Mouse (Mus musculus) left cerebral cortex, postnatal 25 days (tissue): Measurements from ENCODE around the gene Gm10392. TPM values are rescaled to one million over a fixed set of nuclear protein-coding genes. Genes with fewer than 3 reads are reported as not detected.
"Not testable (repeated sequence)": the region's sequence is repeated elsewhere in the genome, so short reads cannot be mapped to it uniquely, and the experiment has no call there.

Experiments
- DNase-seq, 2 experiments: peaks; one replicate each; pipeline ENCODE4 v3.0.0; 2022; ENCODE audit warnings: low spot score in 2 of 2, mixed read lengths in 1 of 2
- intact Hi-C: fragments of 180-260 bp; cut with DNase I; formaldehyde crosslinking; loops from one replicate; pipeline ENCODE4 v1.15.1; 2025
- total RNA-seq, 2 experiments: library from RNA; stranded (reverse); gene quantifications; 2 replicates each; pipeline ENCODE4 v1.2.3; 2021

The Gm10392 gene
- total RNA-seq = not detected

DNA sequence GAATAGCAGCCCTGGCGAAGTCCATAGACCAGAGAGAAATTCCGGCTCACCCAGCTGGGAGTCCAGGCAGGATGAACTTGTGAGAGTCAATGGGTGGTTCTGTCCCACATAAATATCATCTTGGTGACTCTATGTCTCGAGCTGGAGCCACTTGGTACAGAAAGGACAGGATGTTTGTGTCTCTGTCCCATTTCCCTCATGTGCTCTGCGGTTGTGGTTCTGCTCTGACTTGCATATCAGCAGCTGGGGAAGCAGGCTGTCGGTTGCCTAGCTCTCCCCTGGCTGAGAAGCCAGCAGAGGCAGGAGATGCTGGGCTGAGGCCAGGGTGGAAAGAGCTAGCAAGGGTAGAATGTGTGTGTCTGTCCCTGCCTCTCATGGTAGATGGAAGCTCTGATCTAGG is at the start of gene Gm10392:
Gm10392 (minus strand) TSS at position 156 of the 400 bp plus-strand sequence.
- no peak for DNase-seq
- intact Hi-C loops = loop anchor here (5.0 kb wide), 1 partner anchor 168 kb away; the partner anchor contains the start of gene Nufip2

DNA sequence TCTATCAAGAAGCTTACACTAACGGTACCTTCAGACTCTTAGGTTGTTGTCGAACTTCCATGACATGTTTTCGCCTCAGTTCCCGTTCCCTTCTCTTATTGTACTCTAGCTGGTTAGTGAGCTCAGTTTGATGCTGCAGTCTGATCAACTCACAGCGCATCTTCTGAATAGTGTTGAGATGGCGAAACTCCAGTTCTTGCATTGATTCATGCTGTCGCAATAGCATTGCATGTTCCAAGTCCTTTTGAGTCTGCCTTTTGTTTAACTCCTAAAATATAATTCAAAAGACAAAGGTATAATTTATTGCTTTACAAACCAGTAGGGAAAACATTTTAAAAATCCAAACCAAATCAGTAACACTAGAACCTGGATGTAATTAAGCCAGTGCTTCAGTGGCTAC is 26.3 kb upstream of the Gm10392 start:
- DNase-seq = no peak
- intact Hi-C loops = no loop called here

DNA sequence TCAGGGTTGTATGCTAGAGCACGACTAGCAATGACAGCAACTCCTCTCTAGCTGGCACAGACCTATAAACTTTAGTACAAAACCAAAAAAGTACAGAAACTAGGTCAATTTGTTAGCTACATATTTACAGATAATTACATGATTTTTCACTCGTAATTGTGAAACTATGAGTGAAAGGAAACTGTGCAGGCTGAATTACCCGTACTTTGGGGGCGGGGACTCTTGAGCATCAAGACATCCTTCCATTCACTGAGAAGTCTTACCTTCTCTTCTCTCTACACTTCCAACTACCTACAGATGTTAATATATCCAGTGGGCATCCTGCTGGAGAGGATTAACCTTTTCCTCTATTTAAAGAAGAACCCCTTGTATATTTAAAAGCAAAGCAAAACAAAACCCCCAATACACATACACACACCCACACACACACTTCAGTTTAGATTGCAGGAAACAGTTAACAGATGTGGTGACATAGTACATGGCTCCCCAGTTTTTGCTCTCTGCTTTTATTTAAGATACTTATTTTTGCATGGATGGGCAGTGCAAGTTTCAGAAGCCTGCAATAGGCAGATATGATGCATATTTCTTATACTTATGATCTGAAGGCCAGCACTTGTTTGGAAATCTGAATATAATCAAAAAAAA is 13.3 kb upstream of the Gm10392 start:
- intact Hi-C loops = no loop called here

DNA sequence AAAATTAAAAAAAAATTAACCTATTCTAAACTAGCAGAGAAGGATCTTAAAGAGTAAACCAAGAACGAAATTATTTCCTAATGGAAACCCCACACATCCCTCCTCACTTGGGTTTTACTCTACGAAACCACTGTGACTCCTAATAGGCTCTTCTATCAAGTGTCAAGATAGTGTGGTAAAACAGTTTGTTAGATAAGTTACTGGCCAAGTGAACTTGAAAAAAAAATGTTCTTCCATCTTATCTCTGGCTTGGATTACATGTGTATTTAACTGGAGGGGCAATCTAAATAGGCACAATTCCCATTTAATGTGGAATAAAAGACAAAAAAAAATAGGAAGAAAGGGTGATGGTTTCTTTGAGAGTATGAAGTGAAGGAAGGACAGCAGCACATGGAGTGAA is 11.9 kb upstream of the Gm10392 start:
- intact Hi-C loops = no loop called here
- DNase-seq = no peak

More for the DNA sequence above, 13.3 kb upstream of the Gm10392 start:
- no peak for DNase-seq

DNA sequence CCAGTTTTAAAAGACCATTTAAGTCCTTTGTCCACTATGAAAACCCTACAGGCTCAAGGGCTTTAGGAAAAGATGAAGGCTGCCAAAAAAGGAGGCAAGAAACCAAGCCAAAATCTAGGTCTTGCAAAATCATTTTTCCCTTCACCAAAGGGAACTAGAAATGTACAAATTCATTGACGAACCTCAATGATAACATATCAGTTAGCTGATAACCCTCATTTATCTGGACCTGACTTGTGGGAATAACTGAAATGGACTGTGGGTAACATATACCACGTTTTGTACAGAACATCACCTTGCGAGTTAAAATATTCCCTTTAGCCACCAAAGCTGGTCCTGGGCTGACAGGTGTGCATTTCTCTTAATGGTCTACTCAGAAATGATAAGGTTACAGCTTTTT is 10.6 kb upstream of the Gm10392 start:
- no peak for DNase-seq
- intact Hi-C loops = no loop called here

DNA sequence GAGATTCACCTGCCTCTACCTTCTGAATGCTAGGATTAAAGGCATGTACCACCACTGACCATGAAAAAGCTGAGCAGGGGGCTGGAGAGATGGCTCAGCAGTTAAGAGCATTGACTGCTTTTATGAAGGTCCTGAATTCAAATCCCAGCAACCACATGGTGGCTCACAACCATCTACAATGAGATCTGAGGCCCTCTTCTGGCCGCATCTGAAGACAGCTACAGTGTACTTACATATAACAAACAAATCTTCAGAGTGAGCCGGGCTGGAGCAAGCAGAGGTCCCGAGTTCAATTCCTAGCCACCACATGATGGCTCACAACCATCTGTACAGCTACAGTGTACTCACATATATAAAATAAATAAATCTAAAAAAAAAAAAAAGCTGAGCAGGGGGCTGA is 9.4 kb upstream of the Gm10392 start:
- intact Hi-C loops, DNase-seq: not testable (repeated sequence)

DNA sequence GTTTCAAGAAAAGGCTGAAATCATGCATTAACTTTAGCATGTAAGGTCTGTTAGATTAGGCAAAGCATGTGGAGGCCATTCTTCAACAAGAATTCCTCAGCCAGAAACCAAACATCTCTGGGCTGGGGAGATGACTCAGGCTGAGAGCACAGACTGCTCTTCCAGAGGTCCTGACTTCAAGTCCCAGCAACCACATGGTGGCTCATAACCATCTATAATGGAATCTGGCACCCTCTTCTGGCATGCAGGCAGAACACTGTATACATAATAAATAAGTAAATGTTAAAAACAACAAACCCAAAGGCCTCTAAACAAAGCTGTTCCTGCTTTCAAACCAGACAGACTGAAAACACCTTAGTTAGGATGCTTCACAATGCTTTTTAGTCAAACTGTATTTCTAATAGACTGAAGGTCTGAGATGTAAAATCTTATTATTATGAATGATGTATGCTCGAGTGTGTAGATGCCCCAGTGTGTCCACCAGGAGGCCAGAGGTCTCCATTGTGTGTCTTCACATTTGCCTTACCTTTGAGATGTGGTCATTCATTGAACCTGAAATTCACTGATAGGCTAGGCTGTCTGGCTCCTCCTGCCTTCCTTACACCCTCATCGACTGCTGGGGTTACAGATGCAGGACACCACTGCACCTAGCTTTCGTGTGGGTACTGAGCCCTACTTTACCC is 6.9 kb upstream of the Gm10392 start:
- intact Hi-C loops = no loop called here
- DNase-seq = no peak

DNA sequence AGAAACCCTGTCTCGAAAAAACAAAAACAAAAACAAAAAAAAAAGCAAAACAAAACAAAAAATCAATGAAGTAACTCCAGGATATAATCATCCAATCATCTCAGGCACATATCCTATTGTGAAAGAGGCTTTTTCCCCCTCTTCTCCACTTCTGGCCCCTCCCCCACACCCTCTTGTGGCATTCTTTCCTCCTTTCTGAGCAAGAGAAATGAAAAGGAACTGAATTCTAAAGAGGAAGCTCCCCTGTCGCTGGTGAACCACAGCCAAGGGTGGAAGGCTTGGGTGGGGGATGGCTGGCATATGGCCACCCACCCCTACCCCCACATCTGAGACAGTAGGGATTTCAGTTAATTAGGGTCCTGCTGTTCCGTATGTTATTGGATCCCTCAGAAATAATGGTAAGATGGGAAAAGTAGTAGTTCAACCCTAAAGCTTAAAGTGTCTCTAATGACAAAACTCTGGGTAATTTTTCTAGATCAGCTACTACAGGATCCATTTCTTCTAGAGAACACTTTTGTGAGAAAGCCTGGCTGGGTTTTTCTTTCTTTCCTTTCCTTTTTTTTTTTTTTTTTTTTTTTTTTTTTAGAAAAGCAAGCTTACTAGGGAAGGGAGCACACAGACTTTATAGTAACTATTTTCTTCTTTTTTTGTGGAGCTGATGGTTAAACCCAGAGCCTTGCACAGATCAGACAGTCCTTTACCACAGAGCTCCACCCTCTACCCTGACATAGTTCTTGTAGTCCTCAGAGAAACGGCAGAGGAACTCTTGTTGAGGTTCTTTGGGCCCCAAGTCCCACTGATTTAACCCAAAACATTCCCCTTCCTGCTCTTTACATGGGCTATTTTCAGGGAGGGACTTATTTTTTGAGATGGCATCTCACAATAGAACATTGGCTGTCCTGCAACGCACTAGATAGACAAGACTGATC is 1.9 kb upstream of the Gm10392 start:
- DNase-seq = no peak

DNA sequence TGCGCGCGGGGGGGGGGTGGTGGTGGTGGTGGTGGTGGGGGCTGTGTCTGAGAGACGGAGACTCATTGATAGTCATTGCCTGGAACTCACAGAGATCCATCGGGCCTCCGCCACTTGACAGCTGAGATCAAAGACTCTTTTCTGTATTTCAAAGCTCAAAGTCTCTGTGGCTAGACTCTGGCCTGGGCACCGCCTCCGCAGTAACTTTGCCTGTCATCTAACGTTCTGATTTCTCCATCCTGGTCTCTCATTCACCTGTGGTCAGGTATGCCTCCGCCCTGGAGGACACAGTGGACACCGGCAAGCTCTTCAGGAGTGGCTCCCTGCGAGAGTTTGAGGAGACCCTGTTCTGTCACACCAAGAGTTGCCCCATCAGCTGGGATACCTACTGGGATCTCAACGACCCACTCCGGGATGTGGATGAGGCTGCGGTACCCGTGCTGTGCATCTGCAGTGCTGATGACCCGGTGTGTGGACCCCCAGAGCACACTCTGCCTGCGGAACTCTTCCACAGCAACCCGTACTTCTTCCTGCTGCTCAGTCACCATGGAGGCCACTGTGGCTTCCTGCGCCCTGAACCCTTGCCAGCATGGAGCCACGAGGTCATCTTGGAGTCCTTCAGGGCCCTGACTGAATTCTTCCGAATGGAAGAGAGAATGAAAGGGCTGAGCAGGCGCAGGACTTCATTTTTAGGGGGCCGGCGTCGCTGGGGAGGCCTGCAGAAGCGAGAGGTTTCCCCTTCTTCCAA is 773 bp downstream of the Gm10392 start:
- intact Hi-C loops = loop anchor here (5.0 kb wide), 1 partner anchor 169 kb away; the partner anchor contains the start of gene Nufip2
- no peak for DNase-seq

More for the DNA sequence above, 1.9 kb upstream of the Gm10392 start:
- intact Hi-C loops = no loop called here

DNA sequence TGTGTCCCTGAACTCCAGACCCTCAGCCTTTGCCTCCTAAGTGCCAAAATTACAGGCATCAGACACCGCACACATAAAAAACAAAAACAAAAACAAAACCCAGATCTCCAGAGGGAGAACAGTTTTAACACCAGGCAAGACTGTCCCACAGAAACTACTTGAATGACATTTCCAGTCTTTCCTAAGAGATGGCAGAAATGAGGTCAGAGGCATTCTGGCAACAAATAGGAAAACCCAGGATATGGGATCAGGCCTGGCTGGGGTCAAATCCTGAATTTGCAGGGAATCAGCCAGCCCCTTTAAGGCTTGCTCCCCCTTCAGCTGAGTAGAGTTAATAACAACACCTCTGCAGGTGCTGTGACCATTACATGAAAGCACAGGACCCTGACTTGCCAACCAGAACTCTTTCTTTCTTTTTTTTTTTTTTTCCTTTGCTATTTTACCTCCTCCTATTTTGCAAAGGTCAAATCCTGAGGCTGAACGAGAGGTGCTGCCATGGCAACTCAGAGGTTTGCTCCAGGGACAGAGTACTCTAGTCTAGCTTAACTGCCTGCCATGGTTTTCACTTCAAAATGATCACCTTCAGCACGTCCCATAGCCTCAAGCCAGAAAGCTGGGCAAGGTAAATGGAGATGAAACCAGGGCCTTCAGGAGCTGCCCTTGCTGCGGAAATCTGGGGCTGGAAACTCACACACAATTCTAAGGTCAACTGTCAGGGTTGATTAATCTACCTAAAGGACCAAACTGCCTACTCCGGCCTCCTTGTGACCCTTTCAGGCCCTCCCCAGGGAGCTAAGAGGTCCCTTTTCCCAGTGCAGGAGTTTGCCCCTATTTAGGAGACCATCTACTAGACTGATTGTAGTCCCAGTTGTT is 2.2 kb downstream of the Gm10392 start:
- intact Hi-C loops = loop anchor here (5.0 kb wide), 1 partner anchor 171 kb away; the partner anchor contains the start of gene Nufip2
- no peak for DNase-seq

DNA sequence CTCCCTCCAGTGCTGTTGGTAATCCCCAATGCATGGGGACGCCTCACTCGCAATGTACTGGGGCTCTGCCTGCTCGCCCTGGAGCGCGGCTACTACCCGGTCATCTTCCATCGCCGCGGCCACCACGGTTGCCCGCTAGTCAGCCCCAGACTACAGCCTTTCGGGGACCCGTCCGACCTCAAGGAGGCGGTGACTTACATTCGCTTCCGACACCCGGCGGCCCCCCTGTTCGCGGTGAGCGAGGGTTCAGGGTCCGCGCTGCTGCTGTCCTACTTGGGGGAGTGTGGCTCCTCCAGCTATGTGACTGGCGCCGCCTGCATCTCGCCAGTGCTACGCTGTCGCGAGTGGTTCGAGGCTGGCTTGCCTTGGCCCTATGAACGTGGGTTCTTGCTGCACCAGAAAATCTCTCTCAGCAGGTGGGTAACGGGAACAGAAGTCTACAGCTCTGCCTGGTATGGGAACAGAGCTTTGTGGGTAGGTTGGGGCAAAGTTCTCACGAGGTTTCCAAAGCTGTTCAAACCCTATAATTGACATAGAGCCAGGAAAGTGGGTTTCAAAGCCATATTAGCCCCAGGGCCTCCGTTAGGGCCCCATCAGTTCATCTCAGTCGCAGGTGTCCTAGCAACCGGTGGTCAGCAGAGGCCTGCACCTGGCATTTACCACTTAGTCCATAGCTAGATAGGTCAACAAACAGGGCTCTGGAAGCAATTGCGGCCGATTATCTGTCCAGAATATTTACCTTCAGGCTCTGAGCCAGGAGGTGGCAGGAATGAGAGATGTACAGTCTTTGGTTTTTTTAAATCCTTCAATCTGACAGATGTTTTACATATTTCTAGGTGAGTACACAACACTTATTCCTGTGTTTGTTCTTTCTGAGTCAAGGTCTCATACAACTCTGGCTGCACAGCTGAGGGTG is 3.1 kb downstream of the Gm10392 start, which contains the start of gene Trp53i13:
Trp53i13 (minus strand) TSS at position 344 of the 916 bp plus-strand sequence.
- no peak for DNase-seq
- intact Hi-C loops = loop anchor here (5.0 kb wide), 1 partner anchor 171 kb away; the partner anchor contains the start of gene Nufip2

DNA sequence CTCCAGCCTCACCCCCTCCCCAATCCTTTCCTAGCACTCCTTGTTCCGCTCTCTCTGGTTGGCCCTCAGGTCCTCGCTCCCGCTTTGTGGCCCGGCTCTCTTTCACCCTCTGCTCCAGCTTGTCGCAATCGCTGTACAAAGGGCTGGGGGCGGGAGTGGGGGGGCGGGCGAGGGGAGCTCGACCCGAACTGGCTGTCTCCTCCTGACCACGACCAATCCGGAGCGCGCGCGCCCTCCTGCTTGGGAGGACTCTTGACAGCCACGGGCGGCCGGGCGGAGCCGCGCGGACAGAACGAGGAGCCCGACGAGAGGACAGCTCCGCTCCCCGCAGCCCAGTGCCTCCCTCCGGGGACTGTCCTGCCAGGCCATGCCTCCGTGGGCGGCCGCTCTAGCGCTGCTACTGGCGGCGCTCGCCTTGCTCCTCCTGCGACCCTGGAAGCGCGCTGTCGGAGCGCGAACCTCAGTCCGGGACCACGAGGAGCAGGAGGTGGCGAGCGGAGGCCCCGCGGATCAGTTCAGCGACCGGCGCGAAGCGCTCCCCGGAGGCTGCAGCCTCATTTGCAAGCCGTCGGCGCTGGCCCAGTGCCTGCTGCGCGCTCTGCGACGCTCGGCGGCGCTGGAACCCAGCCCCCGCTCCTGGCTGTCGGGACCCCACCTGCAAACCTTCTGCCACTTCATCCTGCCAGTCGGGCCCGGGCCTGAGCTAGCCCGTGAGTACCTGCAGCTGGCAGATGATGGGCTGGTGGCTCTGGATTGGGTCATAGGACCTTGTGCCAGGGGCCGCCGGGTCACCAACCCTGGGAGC is 4.0 kb downstream of the Gm10392 start, which contains the start of gene Abhd15:
Abhd15 (plus strand) TSS at position 290 of the 805 bp plus-strand sequence.
- intact Hi-C loops = loop anchor here (5.0 kb wide), 1 partner anchor 172 kb away; the partner anchor contains the start of gene Nufip2
- DNase-seq = peak; percentile 59 to 71

DNA sequence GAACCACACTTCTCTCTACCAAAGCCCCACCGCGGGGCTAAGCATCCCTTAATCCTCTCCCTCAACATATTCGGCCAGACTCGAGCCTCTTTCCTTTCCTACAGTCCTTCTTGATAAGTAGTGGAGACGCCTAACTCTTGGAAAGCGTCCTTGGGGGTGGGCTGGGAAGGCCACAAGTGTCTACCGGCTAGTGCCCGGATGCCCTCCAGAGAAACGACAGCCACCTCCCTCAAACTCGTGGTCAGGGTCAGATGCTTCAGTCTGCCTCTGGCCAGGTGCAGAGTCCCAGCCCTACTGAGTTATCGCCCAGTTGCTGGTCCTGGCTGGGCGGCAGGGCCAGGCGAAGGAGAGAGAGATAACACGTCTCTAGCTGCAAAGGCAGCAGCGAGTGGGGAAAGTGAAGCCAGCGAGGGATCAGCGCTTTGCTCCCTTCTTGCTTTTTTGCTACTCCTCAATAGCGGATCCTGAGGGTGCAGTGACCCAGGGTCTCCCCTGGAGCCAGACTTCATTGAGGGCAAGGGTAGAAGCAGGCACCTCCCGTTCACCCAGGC is 4.6 kb downstream of the Gm10392 start:
- no peak for DNase-seq
- intact Hi-C loops = no loop called here

DNA sequence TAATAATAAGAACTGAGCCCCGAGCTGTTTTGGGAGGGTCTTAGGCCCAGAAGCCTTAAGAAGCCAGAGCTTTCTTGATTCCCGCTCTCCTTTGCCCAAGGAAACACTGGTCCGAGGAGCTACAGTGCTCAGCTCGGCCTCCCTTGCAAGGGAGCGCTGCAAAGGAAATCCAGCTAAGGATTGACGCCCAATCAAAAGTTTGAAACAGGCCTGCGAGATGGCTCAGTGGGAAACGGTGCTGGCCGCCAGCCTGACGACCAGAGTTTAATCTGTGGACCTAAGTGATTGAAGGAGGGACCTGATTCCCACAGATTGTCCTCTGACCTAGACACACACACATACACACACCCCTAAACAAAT is 5.2 kb downstream of the Gm10392 start:
- DNase-seq = no peak
- intact Hi-C loops = no loop called here

DNA sequence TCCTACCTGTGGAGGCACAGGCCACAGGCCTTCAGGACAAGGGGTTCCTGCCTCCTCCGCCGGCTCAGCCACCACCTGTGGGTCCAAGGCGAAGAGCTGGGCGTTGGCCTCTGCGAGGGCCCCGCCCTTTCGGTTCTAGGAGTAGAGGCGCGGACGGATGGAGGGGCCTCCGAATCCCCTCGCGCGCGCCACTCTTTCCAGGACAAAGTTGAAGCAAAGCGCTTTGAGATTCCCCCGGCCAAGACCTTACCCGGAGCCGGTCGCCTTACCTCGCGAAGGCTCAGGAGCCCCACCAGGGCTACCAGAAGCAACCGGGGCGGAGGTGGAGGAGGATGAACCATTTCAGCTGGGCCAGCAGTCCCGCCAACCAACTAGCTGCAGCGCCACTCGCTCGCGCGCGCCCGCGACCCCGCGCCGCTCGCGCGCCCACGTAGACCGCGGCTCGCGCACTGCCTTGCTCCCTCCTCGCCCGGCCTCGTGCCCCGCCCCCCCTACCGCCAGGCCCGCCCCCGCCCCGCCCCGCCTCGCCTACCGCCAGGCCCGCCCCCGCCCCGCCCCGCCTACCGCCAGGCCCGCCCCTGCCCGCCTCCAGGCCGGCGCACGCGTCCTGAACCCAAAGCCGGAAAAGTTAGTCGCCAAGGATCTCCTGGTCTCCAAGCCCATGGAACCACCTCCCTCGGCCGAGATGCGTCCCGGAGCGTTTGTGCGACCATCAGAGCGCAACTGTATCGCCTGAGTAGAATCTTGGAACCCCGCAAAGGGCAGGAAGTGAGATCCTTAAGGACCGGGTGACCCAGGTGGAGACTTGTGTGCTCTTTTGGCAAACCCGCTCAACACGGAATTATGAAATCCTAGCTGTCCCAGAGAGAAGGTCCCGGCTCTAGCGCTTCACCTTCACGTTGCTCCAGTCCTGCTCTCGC is 5.8 kb downstream of the Gm10392 start:
- intact Hi-C loops = no loop called here
- DNase-seq = peak; percentile 61 to 64
